Mouse (Mus musculus) mature B cell (primary cell): Measurements from ENCODE around the gene Oxct1.

Source experiments
- in situ Hi-C: fragments of 300-500 bp; cut with MboI; formaldehyde crosslinking; loops from 2 replicates; pipeline ENCODE4 v1.14.3; 2019

The Oxct1 gene

DNA sequence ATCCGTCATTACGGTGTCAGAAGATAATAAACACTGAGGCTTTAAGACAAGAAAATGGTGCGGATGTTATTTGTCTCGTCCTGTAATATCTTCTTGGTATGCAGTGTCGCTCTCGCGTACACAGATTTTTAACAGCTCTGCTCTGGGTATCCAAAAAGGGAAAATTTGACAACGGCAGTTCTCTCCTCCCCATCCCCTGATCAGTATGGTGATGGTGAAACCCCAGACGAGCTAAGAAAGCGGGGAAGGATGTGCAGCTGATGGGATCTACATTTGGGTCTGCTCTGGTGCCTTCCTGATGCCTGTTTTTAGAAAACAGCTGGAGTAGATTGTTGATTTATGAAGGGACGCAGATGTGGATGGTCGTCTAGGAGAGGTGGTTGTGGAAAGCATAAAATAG lies 78.1 kb downstream of the Oxct1 start:
- in situ Hi-C loops: no loop called here

DNA sequence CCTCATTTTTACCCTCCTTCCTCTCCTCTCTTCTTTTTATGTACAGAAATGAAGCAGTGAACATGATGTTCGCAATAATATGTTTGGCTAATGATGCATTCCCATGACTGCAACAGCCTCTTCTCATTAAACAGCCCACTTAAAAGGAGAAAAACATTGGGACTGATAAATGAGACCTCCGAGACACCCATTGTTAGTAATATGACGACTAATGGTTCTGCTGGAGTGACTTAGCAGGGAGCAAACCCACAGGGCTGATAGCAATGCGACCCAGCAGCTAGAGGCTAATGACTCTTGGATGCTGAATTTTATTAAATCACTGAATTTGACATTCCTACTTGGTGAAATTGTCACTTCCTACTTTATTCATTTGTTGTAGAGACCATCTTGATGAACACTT lies 79.3 kb downstream of the Oxct1 start:
- in situ Hi-C loops: no loop called here

DNA sequence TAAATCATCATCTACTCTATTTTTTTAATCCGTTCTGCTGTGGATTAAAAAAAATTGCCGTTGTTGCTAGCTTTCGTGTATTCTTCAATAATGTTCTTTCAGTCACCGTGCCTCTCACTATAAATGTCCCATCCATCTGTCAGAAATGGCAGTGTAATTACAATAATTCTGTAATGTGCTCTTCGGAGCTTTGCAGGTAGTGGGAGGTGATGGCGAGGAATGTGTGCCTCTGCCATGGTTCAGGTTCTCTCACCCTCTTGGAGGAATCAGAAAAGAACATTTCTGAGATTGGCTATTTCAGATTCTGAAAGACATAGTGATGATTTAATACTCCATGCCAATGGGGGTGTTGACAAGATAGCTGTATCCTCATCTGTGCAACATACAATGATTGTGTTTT lies 93.8 kb downstream of the Oxct1 start:
- in situ Hi-C loops: no loop called here

DNA sequence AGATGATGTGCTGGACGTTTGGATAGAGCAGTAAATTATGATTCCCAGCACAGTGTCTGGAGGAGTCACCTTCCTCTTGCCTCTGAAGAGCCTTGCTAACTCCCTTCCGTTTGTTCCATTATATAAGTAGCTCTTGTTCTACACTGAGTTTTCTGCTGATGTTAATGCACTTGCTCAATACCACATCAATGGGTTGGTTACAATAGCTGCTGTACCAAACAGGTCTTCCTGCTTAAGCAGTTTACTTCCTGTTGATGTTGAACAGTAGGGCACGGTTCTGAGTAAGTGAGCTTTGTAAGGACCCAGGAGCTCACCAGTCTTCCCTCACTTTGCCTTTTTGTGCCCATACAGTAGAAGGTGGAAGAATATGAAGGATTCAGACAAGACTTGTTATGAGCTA lies 98.5 kb downstream of the Oxct1 start:
- in situ Hi-C loops: no loop called here

DNA sequence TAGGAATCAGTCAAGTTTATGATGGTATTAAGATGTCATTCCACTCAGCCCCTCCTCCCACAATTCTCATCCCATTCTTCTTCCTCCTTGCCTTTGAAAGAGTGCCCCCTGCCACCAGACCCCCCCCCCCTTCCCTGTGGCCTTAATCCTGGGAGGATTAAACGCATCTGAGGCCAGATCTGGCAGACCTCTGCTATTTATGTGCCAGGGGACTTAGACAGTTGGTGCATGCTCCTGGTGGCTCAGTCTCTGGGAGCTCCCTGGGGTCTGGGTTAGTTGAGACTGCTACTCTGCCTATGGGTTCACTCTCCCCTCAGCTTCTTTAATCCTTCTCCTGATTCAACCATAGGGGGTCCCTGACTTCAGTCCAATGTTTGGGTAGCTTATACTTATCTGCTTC lies 112.3 kb downstream of the Oxct1 start:
- in situ Hi-C loops: no loop called here

DNA sequence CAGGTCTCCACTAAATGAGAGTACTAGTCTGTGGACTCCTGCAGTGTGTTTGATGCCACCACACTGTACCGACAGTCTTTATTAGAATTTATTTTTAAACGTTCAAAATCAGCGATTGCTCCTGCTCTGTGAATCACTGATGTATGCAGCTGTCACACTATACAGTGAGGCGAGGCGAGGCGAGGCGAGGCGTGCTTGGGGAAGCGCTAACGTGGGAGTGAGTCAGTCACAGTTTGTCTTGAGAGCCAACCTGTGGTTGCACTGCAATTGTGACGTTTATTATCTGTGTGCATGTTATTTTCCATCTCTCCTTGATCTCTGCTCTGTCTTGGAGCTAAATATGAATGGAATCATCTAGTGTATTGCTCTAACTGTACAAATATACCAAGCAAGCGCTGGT lies 113.3 kb downstream of the Oxct1 start:
- in situ Hi-C loops: no loop called here

DNA sequence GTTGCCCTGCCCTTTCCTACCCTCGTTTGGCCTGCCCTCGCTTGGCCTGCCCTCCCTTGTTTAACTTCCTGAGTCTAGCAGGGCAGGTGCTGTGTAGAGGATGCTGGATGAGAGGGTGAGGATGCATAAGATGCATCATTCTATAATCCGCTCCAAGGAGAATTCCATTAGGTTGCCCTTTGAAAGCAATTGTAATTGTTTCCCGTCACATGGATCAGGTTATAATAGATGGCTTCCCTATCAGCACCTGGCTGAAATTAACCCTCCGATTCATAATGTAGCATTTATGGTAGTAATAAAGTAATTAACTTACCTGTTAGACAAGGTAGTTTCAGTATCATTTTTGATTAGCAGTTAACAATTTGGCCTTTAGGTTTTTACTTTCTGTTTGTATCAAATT lies 119.2 kb downstream of the Oxct1 start:
- in situ Hi-C loops: no loop called here

DNA sequence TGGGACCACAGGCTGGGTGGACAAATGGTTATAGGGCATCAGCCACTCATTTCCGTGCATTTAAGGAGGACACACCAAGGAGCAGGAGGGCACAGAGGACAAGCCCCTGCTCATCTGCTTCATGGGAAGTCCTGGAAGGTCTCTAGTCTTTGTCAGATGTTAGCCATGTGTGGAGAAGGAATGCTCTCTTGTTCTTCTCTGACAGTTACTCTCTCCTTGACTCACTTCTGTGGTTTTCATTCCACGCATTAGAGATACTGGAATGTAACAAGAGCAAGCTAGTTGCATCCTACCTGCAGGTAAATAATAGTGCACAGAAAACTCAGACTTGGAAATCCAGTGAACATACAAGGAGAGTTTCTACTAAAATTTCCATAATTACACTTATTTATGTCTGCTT lies 121.5 kb downstream of the Oxct1 start:
- in situ Hi-C loops: no loop called here

DNA sequence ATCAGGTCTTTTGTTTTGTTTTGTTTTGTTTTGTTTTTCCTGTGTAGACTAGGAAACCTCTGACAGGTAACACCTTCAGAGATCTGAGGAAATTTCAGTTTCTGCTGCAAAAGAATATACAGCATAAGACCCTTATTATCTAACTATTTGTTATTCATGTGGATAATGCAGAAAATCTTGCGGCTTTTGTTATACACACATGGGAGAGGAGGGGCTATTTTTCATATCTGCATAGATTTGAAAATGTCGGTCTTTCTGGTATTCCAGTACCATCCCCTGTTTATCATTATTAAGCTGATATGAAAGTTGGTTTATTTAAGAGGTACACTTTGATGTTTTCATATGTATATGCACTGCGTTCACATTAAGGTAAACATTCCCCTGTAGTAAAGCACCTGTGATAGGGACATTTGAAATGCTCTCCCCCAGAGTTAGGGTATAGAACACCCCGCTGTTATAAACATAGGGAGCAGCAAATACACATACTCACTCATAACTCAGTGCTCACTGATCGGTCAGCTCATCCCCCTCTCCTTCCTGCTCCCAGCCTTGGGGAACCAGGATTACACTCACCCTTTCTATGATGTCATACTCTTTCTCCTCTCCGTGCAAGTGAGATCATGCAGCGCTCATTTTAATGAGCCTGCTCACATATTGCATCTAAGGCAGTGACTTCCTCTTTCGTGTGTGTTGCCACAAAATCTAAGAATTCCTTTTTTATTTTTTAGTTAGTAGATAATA lies 122.6 kb downstream of the Oxct1 start:
- in situ Hi-C loops: no loop called here

DNA sequence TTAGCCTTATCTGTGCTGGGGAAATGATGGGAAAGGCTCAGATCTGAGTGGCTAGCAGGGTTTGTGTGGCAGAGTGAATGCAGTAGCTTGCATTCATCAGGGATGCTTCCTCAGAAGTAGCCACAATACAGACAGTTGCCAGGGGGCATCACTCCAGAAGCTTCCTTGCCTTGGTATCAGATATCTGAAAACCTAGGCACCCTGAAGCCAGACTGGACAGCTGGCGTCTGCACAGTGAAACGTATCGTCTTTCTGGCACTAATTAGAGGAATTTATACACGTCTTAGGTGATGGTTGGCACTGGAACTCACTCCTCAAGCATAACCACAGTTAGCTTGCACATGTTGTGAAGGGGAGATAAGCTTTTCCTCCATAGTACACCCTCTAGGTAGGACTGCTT lies 128.5 kb downstream of the Oxct1 start:
- in situ Hi-C loops: no loop called here

DNA sequence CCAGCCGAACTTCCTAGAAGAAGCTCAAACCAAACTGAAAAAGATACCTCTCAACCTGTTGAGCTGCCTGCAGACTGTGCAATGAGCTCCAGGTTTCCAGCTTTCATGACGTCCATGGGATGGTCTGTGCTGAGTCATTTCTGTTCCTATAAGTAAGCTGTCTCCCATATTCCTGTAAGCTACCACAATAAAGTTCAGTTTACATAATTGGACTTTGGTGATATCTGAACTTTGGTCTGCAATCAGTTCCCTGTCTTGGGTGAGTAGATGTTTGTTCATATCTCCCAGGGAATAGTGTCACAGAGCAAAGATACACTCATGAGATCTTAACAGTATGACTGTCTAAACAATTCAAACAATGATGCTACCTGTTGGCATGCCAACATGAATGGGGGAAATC lies 141.8 kb downstream of the Oxct1 start:
- in situ Hi-C loops: no loop called here

DNA sequence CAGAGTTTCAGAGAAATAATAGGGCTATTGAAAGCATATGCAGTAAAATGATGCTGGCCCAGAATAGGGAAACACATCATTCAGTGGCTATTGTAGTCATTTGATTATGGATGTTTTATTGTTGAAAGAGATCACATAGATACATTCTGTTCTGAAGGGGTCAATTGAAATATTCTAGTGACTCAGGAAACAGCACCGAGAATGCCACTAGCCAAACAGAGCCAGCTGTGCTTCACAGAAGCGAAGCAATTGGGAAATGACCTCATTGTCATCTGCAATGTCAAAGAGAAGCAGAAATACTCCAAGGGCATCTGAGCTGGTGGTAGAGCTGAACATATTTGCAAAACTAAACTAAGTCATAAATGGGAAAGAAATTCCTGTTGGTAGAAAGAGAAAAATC lies 145.4 kb downstream of the Oxct1 start:
- in situ Hi-C loops: no loop called here

DNA sequence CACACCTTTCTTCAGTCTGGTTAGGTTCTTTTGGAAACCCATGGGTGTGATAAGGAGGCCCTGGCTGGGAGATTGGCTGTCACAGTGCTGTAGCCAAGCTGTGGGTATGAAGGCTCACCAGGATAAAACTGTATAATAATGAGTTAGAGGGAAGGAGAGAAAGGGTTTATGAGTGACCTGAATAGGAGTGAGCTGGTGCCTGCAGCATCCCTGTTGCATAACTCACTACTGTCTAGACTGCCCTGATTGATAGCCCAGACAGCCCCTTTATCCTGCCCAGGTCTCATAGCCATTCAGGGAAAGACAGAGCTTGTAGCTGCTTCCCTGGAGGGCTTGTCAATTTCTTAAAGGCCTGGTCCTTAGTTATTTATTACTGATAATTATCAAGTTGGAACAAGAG lies 171.7 kb downstream of the Oxct1 start:
- in situ Hi-C loops: no loop called here
